Mouse (Mus musculus) bone marrow, adult 2 months (tissue): ENCODE measurements around the gene Gm1043.

Experiments used
- CTCF ChIP-seq: fragments of 200-500 bp; IDR thresholded peaks from 2 replicates; pipeline ENCODE4 v1.5.1; 2011; ENCODE audit warnings: low read length, control low read depth; ENCODE audit not compliant: control insufficient read depth, insufficient read depth
- POLR2A ChIP-seq: fragments of 200-500 bp; IDR thresholded peaks from 2 replicates; pipeline ENCODE4 v1.6.1; 2011; ENCODE audit warnings: low read depth, mild to moderate bottlenecking, control low read depth, low read length, borderline replicate concordance; ENCODE audit not compliant: control insufficient read depth

GRCm38 (mm10) chr5:37046791-37047190, 38.4 kb upstream of the Gm1043 start:
- TF ChIP-seq POLR2A: no peak
- TF ChIP-seq CTCF: no peak
